Mouse (Mus musculus) heart, embryonic 14.5 days (tissue): ENCODE measurements around the gene 4930563M21Rik. TPM values are rescaled to one million over a fixed set of nuclear protein-coding genes. Genes with fewer than 3 reads are reported as not detected.

Experiments used
- ATAC-seq: fragments of 200-750 bp; cut with Nextera tagmentation; 2 replicates; pipeline ENCODE4 v1.8.0; 2017; ENCODE audit warnings: low read depth, moderate TSS enrichment; ENCODE audit not compliant: insufficient number of reproducible peaks, insufficient read depth, low FRiP score
- H3K27ac ChIP-seq, 2 experiments: fragments of 200-500 bp in 1 of 2; fragments of 300-500 bp in 1 of 2; sonication (generic) in 1 of 2; replicated peaks in 1 of 2; 2 replicates each; pipeline ENCODE4 v1.5.1; 2012 to 2014; ENCODE audit warnings: low read depth in 2 of 2, low read length in 2 of 2, control low read depth in 1 of 2, mild to moderate bottlenecking in 1 of 2, mixed read lengths in 1 of 2; ENCODE audit not compliant: control insufficient read depth in 1 of 2, insufficient read depth in 1 of 2
- H3K27me3 ChIP-seq: fragments of 300-500 bp; sonication (generic); 2 replicates; pipeline ENCODE4 v1.6.1; 2014; ENCODE audit warnings: mild to moderate bottlenecking, low read length, control low read depth; ENCODE audit not compliant: control insufficient read depth, insufficient read depth
- H3K36me3 ChIP-seq: fragments of 300-500 bp; sonication (generic); 2 replicates; pipeline ENCODE4 v1.6.1; 2014; ENCODE audit warnings: mild to moderate bottlenecking, control low read depth, low read length, mixed read lengths; ENCODE audit not compliant: control insufficient read depth, insufficient read depth
- H3K4me1 ChIP-seq, 2 experiments: fragments of 200-500 bp in 1 of 2; fragments of 300-500 bp in 1 of 2; sonication (generic) in 1 of 2; 2 replicates each; pipeline ENCODE4 v1.6.1; 2012 to 2014; ENCODE audit warnings: low read length in 2 of 2, control low read depth in 1 of 2, mixed read lengths in 1 of 2; ENCODE audit not compliant: control insufficient read depth in 2 of 2, insufficient read depth in 2 of 2
- H3K4me2 ChIP-seq: fragments of 300-500 bp; sonication (generic); 2 replicates; pipeline ENCODE4 v1.6.1; 2014; ENCODE audit warnings: mild to moderate bottlenecking, low read length
- H3K4me3 ChIP-seq, 2 experiments: fragments of 200-500 bp in 1 of 2; fragments of 300-500 bp in 1 of 2; sonication (generic) in 1 of 2; 2 replicates each; pipeline ENCODE4 v1.5.1; 2012 to 2014; ENCODE audit warnings: low read length in 2 of 2, mild to moderate bottlenecking in 2 of 2, control low read depth in 1 of 2, low read depth in 1 of 2, moderate library complexity in 1 of 2; ENCODE audit not compliant: control insufficient read depth in 1 of 2, insufficient read depth in 1 of 2
- H3K9ac ChIP-seq: fragments of 300-500 bp; sonication (generic); 2 replicates; pipeline ENCODE4 v1.6.1; 2014; ENCODE audit warnings: mild to moderate bottlenecking, low read length
- H3K9me3 ChIP-seq: fragments of 300-500 bp; sonication (generic); 2 replicates; pipeline ENCODE4 v1.6.1; 2016; ENCODE audit warnings: low read length, control low read depth; ENCODE audit not compliant: control insufficient read depth
- WGBS: fragments of 180-500 bp; shearing (Covaris S2); extraction: QIAGEN DNeasy Blood & Tissue Kit; methylation state at CpG from one replicate; pipeline ENCODE4 v1.1.7; 2014; 5-methylcytosine and 5-hydroxymethylcytosine counted together
- polyA plus RNA-seq: library from polyadenylated mRNA; unstranded; fragments of >200 nt; fragmentation: Nextera tagmentation; extraction: Ambion mirVana; gene quantifications from 2 replicates; pipeline ENCODE4 v1.2.1, GENCODE M21; 2014

The 4930563M21Rik gene
- polyA plus RNA-seq, result not detected in 2 replicates

DNA sequence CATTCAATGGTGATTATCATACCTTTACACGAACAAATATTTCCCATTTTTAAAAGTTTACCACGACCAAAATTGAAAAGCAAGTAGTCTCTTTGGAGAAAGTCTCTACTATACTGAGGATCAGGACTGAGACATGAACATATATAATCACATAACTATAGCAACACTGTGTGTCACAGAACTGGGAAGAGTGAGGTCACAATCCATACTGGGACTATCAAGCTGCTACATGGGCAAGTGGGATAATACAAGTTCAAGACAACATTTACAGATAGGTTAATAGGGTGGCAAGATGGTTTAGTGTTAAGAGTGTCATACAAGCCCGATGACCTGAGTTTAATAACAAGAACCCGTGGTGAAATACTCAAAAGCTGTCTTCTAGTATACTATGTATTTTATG is at the start of gene 4930563M21Rik:
Gene 4930563M21Rik (minus strand): TSS at position 101 of the 400 bp plus-strand sequence.
- no peak within 1 kb of the TSS for H3K4me2 ChIP-seq
- H3K27ac ChIP-seq, result no peak within 1 kb of the TSS
- ATAC-seq, result no peak
- H3K27me3 ChIP-seq, result no peaks in the 10 kb centered on the region
- H3K9ac ChIP-seq, result no peak within 1 kb of the TSS
- H3K4me3 ChIP-seq, result no peak within 1 kb of the TSS
- H3K4me1 ChIP-seq, result no peaks in the 10 kb centered on the region
- no peaks in the 10 kb centered on the region for H3K9me3 ChIP-seq
- WGBS, result 67% methylated on average over 4 of the region's 4 CpGs
- no peaks in the 10 kb centered on the region for H3K36me3 ChIP-seq

DNA sequence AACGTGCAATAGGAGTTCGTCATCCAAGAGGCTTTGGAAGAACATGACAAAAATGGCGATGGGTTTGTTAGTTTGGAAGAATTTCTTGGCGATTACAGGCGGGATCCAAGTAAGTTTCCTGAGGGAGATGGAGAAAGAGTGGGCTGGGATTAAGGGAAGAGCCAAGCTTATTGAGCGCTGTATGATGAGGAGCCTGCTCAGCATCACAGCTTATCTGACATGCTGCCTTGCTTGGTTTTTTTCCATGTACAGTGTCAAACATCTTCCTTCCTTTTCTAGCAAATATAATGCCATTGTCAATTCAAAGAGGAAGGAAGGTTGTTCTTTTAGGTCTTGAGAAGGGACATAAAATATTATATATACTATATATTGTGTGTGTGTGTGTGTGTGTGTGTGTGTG is 45.8 kb upstream of the 4930563M21Rik start:
- no peaks in the 10 kb centered on the region for H3K27me3 ChIP-seq
- 69% methylated on average over 6 of the region's 6 CpGs for WGBS
- peaks cover 78% of the 10 kb centered on the region for H3K36me3 ChIP-seq
- no peak for ATAC-seq
- H3K9me3 ChIP-seq, result no peaks in the 10 kb centered on the region
- H3K27ac ChIP-seq, result no peak overlapping the region
- peaks cover 0 to 6% of the 10 kb centered on the region in 2 experiments; a peak in 1 of 4 replicates for H3K4me1 ChIP-seq
- H3K4me3 ChIP-seq, result no peak overlapping the region
- no peak overlapping the region for H3K4me2 ChIP-seq
- H3K9ac ChIP-seq, result no peak overlapping the region

DNA sequence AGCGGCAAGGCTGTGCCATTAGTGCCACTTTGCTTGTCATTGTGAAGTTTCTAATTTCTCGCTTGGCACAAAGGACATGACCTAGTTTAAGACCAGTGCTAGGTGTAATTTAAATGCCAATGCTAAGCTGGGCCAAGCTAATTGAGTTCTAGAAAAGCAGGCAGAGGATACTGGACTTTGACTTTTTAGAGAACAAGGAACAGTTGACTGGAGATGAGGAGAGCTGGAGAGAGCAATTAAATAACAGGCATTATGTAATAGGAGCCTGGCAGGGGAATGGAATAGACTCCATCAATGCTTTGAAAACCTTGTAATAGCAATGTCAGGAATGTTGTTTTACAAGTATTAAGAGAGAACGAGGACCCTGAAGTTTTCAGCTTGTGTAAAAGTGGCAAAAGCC is 43.4 kb upstream of the 4930563M21Rik start:
- ATAC-seq, result no peak
- Histone ChIP-seq H3K27me3 (no peaks in the 10 kb centered on the region), H3K27ac (no peak overlapping the region), H3K4me3 (no peak overlapping the region), H3K36me3 (peaks cover 63% of the 10 kb centered on the region), H3K9ac (no peak overlapping the region), H3K4me1 (no peaks in the 10 kb centered on the region), H3K9me3 (no peaks in the 10 kb centered on the region), H3K4me2 (no peak overlapping the region)
- 80% methylated on average over 3 of the region's 3 CpGs for WGBS

DNA sequence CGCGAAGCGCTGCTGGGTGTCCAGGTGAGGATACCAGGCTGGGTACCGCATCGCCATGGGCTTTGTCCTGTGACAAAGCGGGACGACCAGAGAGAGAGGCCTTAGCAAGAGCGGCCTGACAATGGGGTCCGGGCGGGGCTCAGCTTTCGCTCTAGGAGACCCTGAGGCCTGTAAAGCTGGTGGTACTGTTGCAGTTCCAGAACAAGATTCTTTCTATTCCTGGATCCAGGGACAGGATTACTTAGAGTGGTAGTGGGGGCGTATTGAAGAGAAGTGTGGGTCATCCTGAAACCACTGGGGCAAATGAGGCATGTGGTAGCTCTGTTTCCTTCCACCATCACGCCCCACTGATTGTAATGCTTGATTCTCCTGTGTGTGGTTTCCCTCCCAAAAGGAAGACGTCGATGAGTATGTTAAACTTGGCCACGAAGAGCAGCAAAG is 31.9 kb upstream of the 4930563M21Rik start:
- Histone ChIP-seq H3K9me3 (no peaks in the 10 kb centered on the region), H3K4me3 (peak overlapping the region; percentile 73 to 82), H3K36me3 (peaks cover 24% of the 10 kb centered on the region), H3K27me3 (no peaks in the 10 kb centered on the region), H3K4me1 (peaks cover 0 to 18% of the 10 kb centered on the region in 2 experiments; a peak in 2 of 4 replicates), H3K27ac (peak overlapping the region; percentile 94), H3K9ac (peak overlapping the region; percentile 91), H3K4me2 (peak overlapping the region; percentile 88)
- WGBS, result under 1% methylated on average over 16 of the region's 16 CpGs
- ATAC-seq, result 0 out of 2 replicates have a peak, but pooled peaks have one; percentile 2

DNA sequence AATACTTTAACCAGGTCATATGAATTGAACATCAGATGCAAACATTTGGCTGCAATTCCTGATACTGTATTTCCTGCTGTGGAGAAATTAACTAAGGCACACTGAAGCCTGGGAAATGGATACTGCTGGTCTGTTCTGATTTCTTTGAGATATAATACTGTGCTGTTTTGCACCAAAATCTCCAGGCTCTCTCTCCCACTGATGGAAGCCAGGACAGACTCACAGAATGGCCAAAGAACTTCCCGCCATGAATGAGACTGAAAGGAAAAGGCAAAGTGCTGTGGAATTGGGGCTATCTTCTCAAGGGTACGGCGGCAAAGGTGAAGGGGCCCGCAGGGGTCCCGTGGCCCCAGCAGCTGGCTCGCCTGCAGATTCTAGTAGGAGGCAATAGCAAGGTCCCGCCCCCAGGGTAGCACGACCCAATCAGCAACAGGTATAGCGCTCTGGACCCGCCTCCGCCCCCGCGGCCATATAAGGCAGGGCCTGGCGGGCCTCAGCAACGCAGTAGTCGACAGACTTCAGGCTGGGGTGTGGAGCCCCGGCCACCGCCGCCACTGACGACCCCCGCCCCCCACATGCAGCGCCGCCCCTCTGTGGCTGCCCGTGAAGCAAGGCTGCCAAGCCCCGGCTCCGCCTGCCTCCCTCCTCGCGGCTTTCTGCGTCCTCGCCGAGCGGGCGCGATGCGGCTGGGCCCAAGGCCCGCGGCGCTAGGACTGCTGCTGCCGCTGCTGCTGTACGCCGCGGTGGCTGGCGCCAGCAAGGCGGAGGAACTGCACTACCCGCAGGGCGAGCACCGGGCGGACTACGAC is 31.2 kb upstream of the 4930563M21Rik start, which contains the start of gene Rcn2:
Gene Rcn2 (plus strand): TSS at position 474 of the 809 bp plus-strand sequence.
- Histone ChIP-seq H3K9ac (peak within 1 kb of the TSS; percentile 91), H3K4me2 (peak within 1 kb of the TSS; percentile 88), H3K4me1 (peaks cover 0 to 18% of the 10 kb centered on the region in 2 experiments; a peak in 2 of 4 replicates), H3K9me3 (no peaks in the 10 kb centered on the region), H3K27ac (peak within 1 kb of the TSS; percentile 94), H3K27me3 (no peaks in the 10 kb centered on the region), H3K36me3 (peaks cover 24% of the 10 kb centered on the region), H3K4me3 (peak within 1 kb of the TSS; percentile 73 to 82)
- under 1% methylated on average over 41 of the region's 49 CpGs for WGBS
- peak; percentile 100 for ATAC-seq

DNA sequence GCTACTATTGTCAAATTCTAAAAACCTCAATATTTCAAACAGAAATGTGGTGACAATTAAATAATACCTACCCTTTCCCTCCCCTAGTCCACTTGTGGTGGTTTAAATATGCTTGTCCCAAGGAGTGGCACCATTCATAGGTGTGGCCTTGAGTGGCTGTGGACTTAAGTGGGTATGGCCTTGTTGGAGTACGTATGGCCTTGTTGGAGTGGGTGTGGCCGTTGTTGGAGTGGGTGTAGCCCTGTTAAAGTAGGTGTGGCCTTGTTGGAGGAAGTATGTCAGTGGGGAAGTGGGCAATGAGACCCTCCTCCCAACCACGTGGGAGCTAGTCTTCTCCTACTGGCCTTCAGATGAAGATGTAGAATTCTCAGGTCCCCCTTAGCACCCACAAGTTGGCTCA is 21.9 kb upstream of the 4930563M21Rik start:
- H3K27ac ChIP-seq, result no peak overlapping the region
- ATAC-seq, result no peak
- no peaks in the 10 kb centered on the region for H3K9me3 ChIP-seq
- H3K4me2 ChIP-seq, result no peak overlapping the region
- no peaks in the 10 kb centered on the region for H3K27me3 ChIP-seq
- no peak overlapping the region for H3K9ac ChIP-seq
- H3K4me3 ChIP-seq, result no peak overlapping the region
- WGBS, result 56% methylated on average over 3 of the region's 3 CpGs
- no peaks in the 10 kb centered on the region for H3K4me1 ChIP-seq
- no peaks in the 10 kb centered on the region for H3K36me3 ChIP-seq

DNA sequence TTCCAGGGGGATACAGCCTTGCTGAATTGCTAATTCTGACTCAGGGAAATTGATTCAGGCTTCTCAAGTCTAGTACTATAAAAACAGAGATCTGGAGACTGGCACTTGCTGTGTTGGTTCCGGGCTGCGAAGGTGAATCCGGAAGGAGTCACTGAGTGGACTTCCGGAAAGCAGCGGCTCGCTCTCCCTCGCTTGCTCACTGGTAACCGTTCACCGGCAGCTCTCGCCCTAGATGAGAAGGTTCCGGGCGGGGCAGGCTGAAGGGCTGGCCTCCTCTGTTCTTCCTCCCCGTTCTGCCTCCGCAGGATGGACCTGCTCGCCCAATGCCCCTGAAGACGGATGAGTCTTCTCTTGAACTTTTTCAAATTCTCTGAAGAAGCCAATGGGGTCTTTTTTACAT is 16.9 kb upstream of the 4930563M21Rik start:
- no peaks in the 10 kb centered on the region for H3K27me3 ChIP-seq
- no peak for ATAC-seq
- no peaks in the 10 kb centered on the region for H3K9me3 ChIP-seq
- H3K9ac ChIP-seq, result no peak overlapping the region
- 77% methylated on average over 16 of the region's 16 CpGs for WGBS
- H3K36me3 ChIP-seq, result no peaks in the 10 kb centered on the region
- H3K4me2 ChIP-seq, result no peak overlapping the region
- no peak overlapping the region for H3K27ac ChIP-seq
- H3K4me3 ChIP-seq, result no peak overlapping the region
- H3K4me1 ChIP-seq, result no peaks in the 10 kb centered on the region
